Mouse (Mus musculus) hindbrain, embryonic 10.5 days (tissue): ENCODE data around the gene Lgals4. TPM values are rescaled to one million over a fixed set of nuclear protein-coding genes. Genes with fewer than 3 reads are reported as not detected.
"Not testable (repeated sequence)": the region's sequence is repeated elsewhere in the genome, so short reads cannot be mapped to it uniquely, and the experiment has no call there.

Experiments
- DNase-seq: peaks from one replicate; pipeline ENCODE4 v3.0.0-alpha.2; 2017; ENCODE audit warnings: low spot score
- H3K27ac ChIP-seq: fragments of 300-500 bp; sonication (generic); 2 replicates; pipeline ENCODE4 v1.5.1; 2016; ENCODE audit warnings: mild to moderate bottlenecking, moderate library complexity
- H3K27me3 ChIP-seq: fragments of 300-500 bp; sonication (generic); 2 replicates; pipeline ENCODE4 v1.6.1; 2016; ENCODE audit warnings: mild to moderate bottlenecking; ENCODE audit not compliant: poor library complexity, insufficient read depth, severe bottlenecking
- H3K36me3 ChIP-seq: fragments of 300-500 bp; sonication (generic); 2 replicates; pipeline ENCODE4 v1.6.1; 2016; ENCODE audit warnings: mild to moderate bottlenecking, moderate library complexity
- H3K4me1 ChIP-seq: fragments of 300-500 bp; sonication (generic); replicated peaks from 2 replicates; pipeline ENCODE4 v1.6.1; 2016; ENCODE audit warnings: mild to moderate bottlenecking
- H3K4me3 ChIP-seq: fragments of 300-500 bp; sonication (generic); 2 replicates; pipeline ENCODE4 v1.5.1; 2016; ENCODE audit warnings: mild to moderate bottlenecking, moderate library complexity
- H3K9me3 ChIP-seq: fragments of 300-500 bp; sonication (generic); 2 replicates; pipeline ENCODE4 v1.6.1; 2016; ENCODE audit warnings: mild to moderate bottlenecking, moderate library complexity
- whole genome bisulfite sequencing: fragments of 180-500 bp; shearing (Covaris S2); methylation state at CpG from one replicate; pipeline ENCODE4 v1.1.7; 2016; 5-methylcytosine and 5-hydroxymethylcytosine counted together
- polyA plus RNA-seq: library from polyadenylated mRNA; unstranded; fragments of >200 nt; fragmentation: Nextera tagmentation; extraction: Ambion mirVana; gene quantifications from 2 replicates; pipeline ENCODE4 v1.2.1, GENCODE M21; 2016

Lgals4 gene
- polyA plus RNA-seq, 1 experiment from 2014 or later: 3.9 TPM

- not testable (repeated sequence) for H3K9me3 ChIP-seq, H3K36me3 ChIP-seq, DNase-seq, H3K27ac ChIP-seq, H3K4me3 ChIP-seq
- Histone ChIP-seq H3K27me3 (peaks cover 33% of the 10 kb centered on the region), H3K4me1 (peaks cover 36% of the 10 kb centered on the region)
- WGBS: 89% methylated on average over 4 of the region's 4 CpGs
Observed at GRCm38 (mm10) chr7:28883704-28884103, 50.0 kb downstream of the Lgals4 start.

GRCm38 (mm10) chr7:28886486-28886885 is 52.8 kb downstream of the Lgals4 start:
- H3K4me3 ChIP-seq: no peak overlapping the region
- H3K27ac ChIP-seq: no peak overlapping the region
- 26% methylated on average over 14 of the region's 14 CpGs for WGBS
- peaks cover 17% of the 10 kb centered on the region for H3K36me3 ChIP-seq
- H3K27me3 ChIP-seq: peaks cover 56% of the 10 kb centered on the region
- DNase-seq: no peak
- peaks cover 26% of the 10 kb centered on the region for H3K4me1 ChIP-seq
- no peaks in the 10 kb centered on the region for H3K9me3 ChIP-seq

GRCm38 (mm10) chr7:28888701-28889161 is 55.1 kb downstream of the Lgals4 start:
- 3% methylated on average over 27 of the region's 27 CpGs for WGBS
- Histone ChIP-seq H3K9me3 (no peaks in the 10 kb centered on the region), H3K27me3 (peaks cover 56% of the 10 kb centered on the region), H3K4me3 (peak overlapping the region; percentile 47), H3K36me3 (peaks cover 38% of the 10 kb centered on the region), H3K27ac (no peak overlapping the region), H3K4me1 (peaks cover 12% of the 10 kb centered on the region)
- DNase-seq: no peak

Other genes starting within 250 kb of the Lgals4 start
- gene Samd4b, start 235.7 kb upstream of the Lgals4 start, polyA plus RNA-seq: 34.0 and 44.0 TPM in 2 replicates
- 51.8 and 66.0 TPM in 2 replicates for gene Pak4, start 235.7 kb upstream of the Lgals4 start, polyA plus RNA-seq
- gene Acp7, start 202.5 kb upstream of the Lgals4 start, polyA plus RNA-seq: not detected in 2 replicates
- 5.6 TPM in 2 replicates for gene Fbxo27, start 141.0 kb upstream of the Lgals4 start, polyA plus RNA-seq
- 8.8 and 10.4 TPM in 2 replicates for gene Fbxo17, start 117.0 kb upstream of the Lgals4 start, polyA plus RNA-seq
- gene Mrps12, start 92.0 kb upstream of the Lgals4 start, polyA plus RNA-seq: 151 and 160 TPM in 2 replicates
- gene Sars2, start 91.9 kb upstream of the Lgals4 start, polyA plus RNA-seq: 38.6 and 43.9 TPM in 2 replicates
- 0.22 and 0.48 TPM in 2 replicates for gene Ccer2, start 77.7 kb upstream of the Lgals4 start, polyA plus RNA-seq
- 66.5 and 84.5 TPM in 2 replicates for gene Sirt2, start 67.1 kb upstream of the Lgals4 start, polyA plus RNA-seq
- gene Nfkbib, start 66.3 kb upstream of the Lgals4 start, polyA plus RNA-seq: 56.0 and 61.1 TPM in 2 replicates
- gene Rinl, start 44.9 kb upstream of the Lgals4 start, polyA plus RNA-seq: 4.0 TPM in 2 replicates
- gene Hnrnpl, start 25.3 kb upstream of the Lgals4 start, polyA plus RNA-seq: 312 TPM in 2 replicates
- 87.9 and 93.3 TPM in 2 replicates for gene Ech1, start 8.6 kb upstream of the Lgals4 start, polyA plus RNA-seq
- 0.97 and 4.0 TPM in 2 replicates for gene Lgals7, start 30.0 kb downstream of the Lgals4 start, polyA plus RNA-seq
- gene Capn12, start 47.6 kb downstream of the Lgals4 start, polyA plus RNA-seq: 0.40 TPM in 1 of 2 replicates, not detected in the other
- gene Actn4, start 128.5 kb downstream of the Lgals4 start, polyA plus RNA-seq: 216 and 245 TPM in 2 replicates
- 426 and 432 TPM in 2 replicates for gene Eif3k, start 148.0 kb downstream of the Lgals4 start, polyA plus RNA-seq
- gene Map4k1, start 148.2 kb downstream of the Lgals4 start, polyA plus RNA-seq: 8.8 and 9.0 TPM in 2 replicates